Mouse (Mus musculus): ENCODE results near the gene Grasp.

DNA sequence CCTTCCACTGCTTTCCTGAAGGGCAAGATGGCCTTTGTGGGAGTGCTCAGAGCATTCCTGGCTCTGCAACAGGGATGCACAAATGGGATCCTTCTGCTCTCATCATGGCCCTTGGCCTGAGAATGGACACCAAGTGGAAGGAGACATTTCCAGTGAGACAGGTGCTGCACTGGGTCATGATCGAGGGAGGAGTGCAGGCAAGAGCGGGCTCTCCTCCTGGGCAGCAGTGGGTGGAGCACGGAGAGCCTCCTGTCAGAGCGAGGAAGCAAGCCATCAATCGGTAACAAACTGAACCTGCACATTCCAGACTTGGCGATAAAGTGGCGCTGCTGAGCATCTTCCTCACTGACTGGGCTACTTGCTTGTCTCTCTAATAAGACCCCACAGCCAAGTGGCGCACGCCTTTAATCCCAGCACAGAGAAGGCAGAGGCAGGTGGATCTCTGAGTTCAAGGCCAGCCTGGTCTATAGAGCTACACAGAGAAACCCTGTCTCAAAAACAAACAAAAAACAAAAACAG, 23.2 kb upstream of the Grasp start:
- TF ChIP-seq CTCF (IDR thresholded peaks at IDR 0.05; ENCODE audit: extremely low read depth, insufficient read depth, low read length) (no peak), POLR2A (IDR thresholded peaks at IDR 0.05; ENCODE audit: extremely low read depth, insufficient read depth, low read length) (no peak)

Measured in cortical plate, adult 2 months (tissue).